Mouse (Mus musculus) midbrain, embryonic 10.5 days (tissue): ENCODE measurements around the gene Calm3. TPM values are rescaled to one million over a fixed set of nuclear protein-coding genes. Genes with fewer than 3 reads are reported as not detected.

Experiments
- DNase-seq: peaks from one replicate; pipeline ENCODE4 v3.0.0-alpha.2; 2017; ENCODE audit warnings: low spot score
- H3K27ac ChIP-seq: fragments of 300-500 bp; sonication (generic); replicated peaks from 2 replicates; pipeline ENCODE4 v1.5.1; 2016; ENCODE audit warnings: mild to moderate bottlenecking
- H3K27me3 ChIP-seq: fragments of 300-500 bp; sonication (generic); 2 replicates; pipeline ENCODE4 v1.6.1; 2016; ENCODE audit warnings: low read depth, mild to moderate bottlenecking; ENCODE audit not compliant: poor library complexity, severe bottlenecking
- H3K36me3 ChIP-seq: fragments of 300-500 bp; sonication (generic); 2 replicates; pipeline ENCODE4 v1.6.1; 2016; ENCODE audit warnings: mild to moderate bottlenecking, moderate library complexity
- H3K4me1 ChIP-seq: fragments of 300-500 bp; sonication (generic); 2 replicates; pipeline ENCODE4 v1.6.1; 2016
- H3K4me3 ChIP-seq: fragments of 300-500 bp; sonication (generic); 2 replicates; pipeline ENCODE4 v1.5.1; 2016; ENCODE audit warnings: mild to moderate bottlenecking, moderate library complexity
- H3K9me3 ChIP-seq: fragments of 300-500 bp; sonication (generic); replicated peaks from 2 replicates; pipeline ENCODE4 v1.6.1; 2016; ENCODE audit warnings: mild to moderate bottlenecking
- WGBS: fragments of 180-500 bp; shearing (Covaris S2); methylation state at CpG from one replicate; pipeline ENCODE4 v1.1.7; 2016; 5-methylcytosine and 5-hydroxymethylcytosine counted together
- polyA plus RNA-seq: library from polyadenylated mRNA; unstranded; fragments of >200 nt; fragmentation: Nextera tagmentation; extraction: Ambion mirVana; gene quantifications from 2 replicates; pipeline ENCODE4 v1.2.1, GENCODE M21; 2016

The Calm3 gene
- polyA plus RNA-seq, 1 experiment from 2014 or later, result 174 TPM

- Histone ChIP-seq H3K4me3 (peak within 1 kb of the TSS; percentile 43), H3K36me3 (peaks cover 8% of the 10 kb centered on the region; the same call in 1 of the 2 replicates), H3K4me1 (peaks cover 51% of the 10 kb centered on the region), H3K27me3 (peaks cover 76% of the 10 kb centered on the region), H3K27ac (peak within 1 kb of the TSS; percentile 64), H3K9me3 (peaks cover 5% of the 10 kb centered on the region; the same call in 1 of the 2 replicates)
- peak; percentile 89 for DNase-seq
- under 1% methylated on average over 30 of the region's 30 CpGs for WGBS
Measured at GRCm38 (mm10) chr7:16891641-16892351, 32.1 kb downstream of the Calm3 start, which contains the start of gene Gng8. Gene Gng8, plus strand, starts transcription at chr7:16891786.

DNA sequence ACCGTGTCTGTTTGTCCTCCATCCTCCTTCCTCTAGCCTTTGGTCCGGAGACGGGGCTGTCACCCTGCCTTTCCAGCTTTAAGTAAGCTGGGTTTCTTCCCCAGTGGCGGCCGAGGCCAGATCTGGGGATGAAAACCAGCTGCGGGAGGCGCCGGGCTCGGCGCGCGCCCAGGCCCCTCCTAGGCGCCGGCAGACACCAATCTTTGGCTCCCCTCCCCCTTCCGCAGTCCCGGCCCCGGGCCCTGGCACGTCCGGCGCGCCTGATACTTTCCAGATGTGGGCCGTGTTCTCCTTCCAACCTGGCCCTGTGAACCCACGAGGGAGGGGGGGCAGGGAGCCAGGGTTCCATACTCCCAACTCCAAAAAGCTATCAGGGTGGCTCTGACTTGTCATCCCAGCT lies 33.0 kb downstream of the Calm3 start:
- Histone ChIP-seq H3K9me3 (peaks cover 13% of the 10 kb centered on the region), H3K27ac (peak overlapping the region; percentile 34; the same call in 1 of the 2 replicates), H3K27me3 (peaks cover 84% of the 10 kb centered on the region), H3K4me3 (peak overlapping the region; percentile 43), H3K36me3 (peaks cover 17% of the 10 kb centered on the region), H3K4me1 (peaks cover 51% of the 10 kb centered on the region)
- peak; percentile 75 for DNase-seq
- under 1% methylated on average over 23 of the region's 23 CpGs for WGBS

GRCm38 (mm10) chr7:16890536-16890935 lies 33.4 kb downstream of the Calm3 start:
- peak overlapping the region; percentile 34; the same call in 1 of the 2 replicates for H3K27ac ChIP-seq
- 50% methylated on average over 6 of the region's 6 CpGs for WGBS
- H3K9me3 ChIP-seq, result peaks cover 18% of the 10 kb centered on the region
- peaks cover 21% of the 10 kb centered on the region for H3K36me3 ChIP-seq
- DNase-seq, result no peak
- peaks cover 52% of the 10 kb centered on the region for H3K4me1 ChIP-seq
- peak overlapping the region; percentile 43; the same call in 1 of the 2 replicates for H3K4me3 ChIP-seq
- H3K27me3 ChIP-seq, result peaks cover 88% of the 10 kb centered on the region

- Histone ChIP-seq H3K27me3 (peaks cover 92% of the 10 kb centered on the region), H3K9me3 (peaks cover 24% of the 10 kb centered on the region), H3K4me3 (peak overlapping the region; percentile 44), H3K36me3 (peaks cover 58% of the 10 kb centered on the region), H3K27ac (0 out of 2 replicates have a peak overlapping the region, but pooled peaks have one; percentile 49), H3K4me1 (peaks cover 20% of the 10 kb centered on the region)
- WGBS, result 42% methylated on average over 59 of the region's 59 CpGs
- DNase-seq, result no peak
Measured at GRCm38 (mm10) chr7:16885905-16886304, 38.0 kb downstream of the Calm3 start.

GRCm38 (mm10) chr7:16885271-16885776 lies 38.6 kb downstream of the Calm3 start:
- 16% methylated on average over 91 of the region's 95 CpGs for WGBS
- Histone ChIP-seq H3K36me3 (peaks cover 58% of the 10 kb centered on the region), H3K4me3 (peak overlapping the region; percentile 44), H3K4me1 (peaks cover 20% of the 10 kb centered on the region), H3K9me3 (peaks cover 24% of the 10 kb centered on the region), H3K27ac (peak overlapping the region; percentile 49; the same call in 1 of the 2 replicates), H3K27me3 (peaks cover 86% of the 10 kb centered on the region)
- peak; percentile 28 for DNase-seq

GRCm38 (mm10) chr7:16884334-16884733 lies 39.6 kb downstream of the Calm3 start:
- no peak overlapping the region for H3K27ac ChIP-seq
- WGBS, result 48% methylated on average over 4 of the region's 4 CpGs
- H3K27me3 ChIP-seq, result peaks cover 76% of the 10 kb centered on the region
- H3K36me3 ChIP-seq, result peaks cover 58% of the 10 kb centered on the region
- H3K4me3 ChIP-seq, result no peak overlapping the region
- DNase-seq, result no peak
- H3K9me3 ChIP-seq, result peaks cover 21% of the 10 kb centered on the region
- H3K4me1 ChIP-seq, result peaks cover 30% of the 10 kb centered on the region

DNA sequence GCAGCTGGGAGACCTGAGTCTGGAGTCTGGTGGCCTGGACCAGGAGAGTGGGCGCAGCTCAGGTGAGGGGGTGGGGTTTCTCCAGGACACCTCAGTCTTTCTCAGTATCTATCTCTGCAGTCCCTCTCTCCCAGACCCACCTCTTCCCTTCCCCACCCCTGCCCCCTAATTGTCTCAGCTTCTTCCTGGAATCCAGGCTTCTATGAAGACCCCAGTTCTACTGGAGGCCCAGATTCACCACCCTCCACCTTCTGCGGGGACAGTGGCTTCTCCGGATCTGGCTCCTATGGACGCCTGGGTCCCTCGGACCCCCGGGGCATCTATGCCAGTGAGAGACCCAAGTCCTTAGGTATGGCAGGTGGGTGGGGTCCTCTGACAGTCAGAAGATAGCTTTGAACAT lies 40.8 kb downstream of the Calm3 start:
- Histone ChIP-seq H3K36me3 (peaks cover 64% of the 10 kb centered on the region), H3K27me3 (peaks cover 64% of the 10 kb centered on the region), H3K4me3 (no peak overlapping the region), H3K27ac (no peak overlapping the region), H3K4me1 (peaks cover 37% of the 10 kb centered on the region), H3K9me3 (peaks cover 21% of the 10 kb centered on the region)
- DNase-seq, result no peak
- 94% methylated on average over 6 of the region's 6 CpGs for WGBS

DNA sequence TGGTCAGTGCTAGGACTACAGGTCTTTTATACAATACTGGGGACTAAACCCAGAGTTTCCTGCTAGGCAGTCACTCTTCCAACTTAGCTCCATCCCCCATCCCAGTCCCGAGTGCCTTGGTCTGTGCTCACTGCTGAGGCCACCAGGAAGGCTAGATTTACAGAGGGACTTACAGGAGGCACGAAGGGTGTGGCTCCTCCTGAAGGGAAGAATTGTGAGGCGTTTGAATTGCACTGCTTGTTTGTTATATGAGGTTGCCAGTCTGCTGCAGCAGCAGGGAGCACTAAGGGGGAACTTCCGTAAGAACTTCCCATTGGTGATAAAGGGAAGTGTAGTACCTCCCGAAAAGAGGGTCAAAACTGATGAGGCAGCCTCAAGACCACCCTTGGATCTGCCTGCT lies 43.3 kb downstream of the Calm3 start:
- 16% methylated on average over 5 of the region's 5 CpGs for WGBS
- Histone ChIP-seq H3K4me3 (peak overlapping the region; percentile 31; the same call in 1 of the 2 replicates), H3K36me3 (peaks cover 44% of the 10 kb centered on the region), H3K27ac (peak overlapping the region; percentile 91), H3K4me1 (peaks cover 53% of the 10 kb centered on the region), H3K9me3 (peaks cover 8% of the 10 kb centered on the region), H3K27me3 (peaks cover 39% of the 10 kb centered on the region)
- DNase-seq, result no peak

GRCm38 (mm10) chr7:16879796-16880547 lies 43.9 kb downstream of the Calm3 start:
- Histone ChIP-seq H3K27ac (peak overlapping the region; percentile 91), H3K27me3 (peaks cover 33% of the 10 kb centered on the region), H3K9me3 (peaks cover 1% of the 10 kb centered on the region), H3K4me1 (peaks cover 52% of the 10 kb centered on the region), H3K4me3 (peak overlapping the region; percentile 31; the same call in 1 of the 2 replicates), H3K36me3 (peaks cover 37% of the 10 kb centered on the region)
- DNase-seq, result peak; percentile 88
- 21% methylated on average over 9 of the region's 9 CpGs for WGBS

DNA sequence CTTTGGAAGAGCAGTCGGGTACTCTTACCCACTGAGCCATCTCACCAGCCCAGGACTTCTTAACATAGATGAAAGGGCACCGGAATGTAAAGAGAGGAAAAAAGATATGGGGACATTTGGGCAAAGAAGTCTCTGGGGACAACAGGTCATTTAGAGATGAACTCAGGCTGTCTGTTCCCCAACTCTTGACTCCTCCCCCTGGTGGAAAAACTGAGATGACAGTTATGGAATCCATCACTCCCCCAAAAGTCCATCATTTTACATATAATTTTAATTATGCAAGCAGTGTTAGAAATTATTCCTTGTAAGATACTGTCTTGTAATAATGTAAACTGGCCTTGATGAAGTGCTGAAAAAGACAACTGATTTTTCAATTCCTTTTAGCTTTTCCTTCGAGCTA lies 46.2 kb downstream of the Calm3 start:
- Histone ChIP-seq H3K4me3 (no peak overlapping the region), H3K27ac (no peak overlapping the region), H3K4me1 (peaks cover 55% of the 10 kb centered on the region), H3K27me3 (peaks cover 10% of the 10 kb centered on the region), H3K9me3 (no peaks in the 10 kb centered on the region), H3K36me3 (peaks cover 17% of the 10 kb centered on the region)
- WGBS, result 84% methylated on average over 3 of the region's 3 CpGs
- no peak for DNase-seq

- no peaks in the 10 kb centered on the region for H3K27me3 ChIP-seq
- H3K4me3 ChIP-seq, result peak overlapping the region; percentile 74
- peaks cover 13% of the 10 kb centered on the region for H3K36me3 ChIP-seq
- H3K27ac ChIP-seq, result peak overlapping the region; percentile 90
- peak; percentile 74 for DNase-seq
- H3K4me1 ChIP-seq, result peaks cover 55% of the 10 kb centered on the region
- WGBS, result under 1% methylated on average over 13 of the region's 13 CpGs
- H3K9me3 ChIP-seq, result no peaks in the 10 kb centered on the region
Measured at GRCm38 (mm10) chr7:16876608-16877007, 47.3 kb downstream of the Calm3 start.

- Histone ChIP-seq H3K9me3 (no peaks in the 10 kb centered on the region), H3K27me3 (no peaks in the 10 kb centered on the region), H3K4me3 (peak overlapping the region; percentile 74), H3K36me3 (peaks cover 16% of the 10 kb centered on the region), H3K4me1 (peaks cover 51% of the 10 kb centered on the region), H3K27ac (peak overlapping the region; percentile 90)
- DNase-seq, result peak; percentile 27
- WGBS, result 11% methylated on average over 11 of the region's 11 CpGs
Measured at GRCm38 (mm10) chr7:16876006-16876405, 47.9 kb downstream of the Calm3 start.
